Mouse (Mus musculus) embryonic facial prominence, embryonic 13.5 days (tissue): ENCODE data around the gene Apoa2. TPM values are rescaled to one million over a fixed set of nuclear protein-coding genes. Genes with fewer than 3 reads are reported as not detected.

ENCODE experiments used
- ATAC-seq: fragments of 200-750 bp; cut with Nextera tagmentation; 2 replicates; pipeline ENCODE4 v1.8.0; 2017; ENCODE audit warnings: low read depth; ENCODE audit not compliant: insufficient number of reproducible peaks, insufficient read depth, low FRiP score, low TSS enrichment
- H3K27ac ChIP-seq: fragments of 300-500 bp; sonication (generic); 2 replicates; pipeline ENCODE4 v1.5.1; 2015; ENCODE audit warnings: moderate library complexity, mild to moderate bottlenecking, inconsistent platforms
- H3K27me3 ChIP-seq: fragments of 300-500 bp; sonication (generic); 2 replicates; pipeline ENCODE4 v1.6.1; 2015; ENCODE audit warnings: mild to moderate bottlenecking, inconsistent platforms
- H3K36me3 ChIP-seq: fragments of 300-500 bp; sonication (generic); 2 replicates; pipeline ENCODE4 v1.6.1; 2015; ENCODE audit warnings: mild to moderate bottlenecking, inconsistent platforms
- H3K4me1 ChIP-seq: fragments of 300-500 bp; sonication (generic); 2 replicates; pipeline ENCODE4 v1.6.1; 2015; ENCODE audit warnings: inconsistent platforms
- H3K4me2 ChIP-seq: fragments of 300-500 bp; sonication (generic); 2 replicates; pipeline ENCODE4 v1.6.1; 2015; ENCODE audit warnings: moderate library complexity, mild to moderate bottlenecking, inconsistent platforms
- H3K4me3 ChIP-seq: fragments of 300-500 bp; sonication (generic); 2 replicates; pipeline ENCODE4 v1.5.1; 2015; ENCODE audit warnings: mild to moderate bottlenecking, inconsistent platforms
- H3K9ac ChIP-seq: fragments of 300-500 bp; sonication (generic); 2 replicates; pipeline ENCODE4 v1.6.1; 2015; ENCODE audit warnings: mild to moderate bottlenecking, inconsistent platforms
- H3K9me3 ChIP-seq: fragments of 300-500 bp; sonication (generic); 2 replicates; pipeline ENCODE4 v1.6.1; 2016; ENCODE audit warnings: inconsistent platforms
- WGBS: fragments of 180-500 bp; shearing (Covaris S2); methylation state at CpG from one replicate; pipeline ENCODE4 v1.1.7; 2015; ENCODE audit warnings: mixed read lengths; 5-methylcytosine and 5-hydroxymethylcytosine counted together
- polyA plus RNA-seq: library from polyadenylated mRNA; unstranded; fragments of >200 nt; fragmentation: Nextera tagmentation; extraction: Ambion mirVana; gene quantifications from 2 replicates; pipeline ENCODE4 v1.2.1, GENCODE M21; 2015

Gene Apoa2
- polyA plus RNA-seq, 1 experiment from 2014 or later: 0.80 TPM

DNA sequence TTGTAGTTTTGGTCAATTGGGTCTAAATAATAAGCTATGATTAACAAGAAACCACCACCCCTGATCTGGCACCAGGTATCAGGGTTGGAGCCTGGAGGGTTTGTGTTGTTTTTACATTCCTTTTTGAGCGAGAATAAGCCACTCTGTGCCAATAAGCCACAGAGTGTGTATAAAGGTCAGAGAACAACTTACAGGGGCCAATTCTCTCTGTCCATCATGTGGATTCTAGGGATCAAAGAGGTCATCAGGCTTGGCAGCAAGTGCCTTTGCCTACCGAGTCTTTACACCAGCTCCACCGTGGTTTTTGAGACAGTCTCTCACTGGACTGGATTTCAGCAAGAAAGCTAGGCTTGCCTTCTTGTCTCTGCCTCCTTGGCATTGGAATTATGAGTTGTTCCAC, 12.0 kb upstream of the Apoa2 start:
- Histone ChIP-seq H3K9me3 (no peaks in the 10 kb centered on the region), H3K4me3 (no peak overlapping the region), H3K4me2 (no peak overlapping the region), H3K36me3 (no peaks in the 10 kb centered on the region), H3K27ac (no peak overlapping the region), H3K9ac (no peak overlapping the region), H3K27me3 (no peaks in the 10 kb centered on the region), H3K4me1 (no peaks in the 10 kb centered on the region)
- WGBS: 40% methylated on average over 3 of the region's 3 CpGs
- ATAC-seq: no peak

- no peak for ATAC-seq
- 64% methylated on average over 10 of the region's 10 CpGs for WGBS
- Histone ChIP-seq H3K36me3 (peaks cover 10% of the 10 kb centered on the region), H3K9ac (no peak within 1 kb of the TSS), H3K4me1 (no peaks in the 10 kb centered on the region), H3K4me2 (no peak within 1 kb of the TSS), H3K27me3 (no peaks in the 10 kb centered on the region), H3K27ac (no peak within 1 kb of the TSS), H3K9me3 (no peaks in the 10 kb centered on the region), H3K4me3 (no peak within 1 kb of the TSS)
Measured at GRCm38 (mm10) chr1:171213801-171214496, 10.9 kb upstream of the Apoa2 start, which contains the start of gene Nr1i3. Gene Nr1i3 (plus strand): TSS chr1:171213970.

DNA sequence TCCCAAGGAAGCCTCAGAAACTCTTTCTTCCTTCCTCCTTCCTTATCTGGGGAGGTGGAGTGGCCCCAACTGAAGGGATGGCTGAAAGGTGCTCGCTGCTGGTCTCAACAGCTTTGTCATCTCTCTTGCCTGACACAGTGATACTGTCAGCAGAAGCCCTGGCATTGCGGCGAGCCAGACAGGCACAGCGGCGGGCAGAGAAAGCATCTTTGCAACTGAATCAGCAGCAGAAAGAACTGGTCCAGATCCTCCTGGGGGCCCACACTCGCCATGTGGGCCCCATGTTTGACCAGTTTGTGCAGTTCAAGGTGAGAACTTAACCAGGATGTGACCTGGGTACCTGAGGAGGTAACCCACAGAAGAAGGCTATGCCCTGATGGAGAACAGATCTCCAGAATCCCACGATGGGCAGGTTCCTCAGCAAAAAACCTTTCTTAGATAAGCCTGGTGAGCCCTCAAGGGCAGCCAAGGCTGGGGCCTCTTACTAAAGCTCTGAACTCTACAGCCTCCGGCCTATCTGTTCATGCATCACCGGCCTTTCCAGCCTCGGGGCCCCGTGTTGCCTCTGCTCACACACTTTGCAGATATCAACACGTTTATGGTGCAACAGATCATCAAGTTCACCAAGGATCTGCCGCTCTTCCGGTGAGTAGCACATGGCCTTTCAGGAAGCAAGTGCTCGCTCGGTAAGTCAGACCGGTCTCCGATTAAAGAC, 8.5 kb upstream of the Apoa2 start:
- Histone ChIP-seq H3K27ac (no peak overlapping the region), H3K4me2 (no peak overlapping the region), H3K4me3 (no peak overlapping the region), H3K9ac (no peak overlapping the region), H3K9me3 (no peaks in the 10 kb centered on the region), H3K4me1 (peaks cover 8% of the 10 kb centered on the region), H3K36me3 (peaks cover 23% of the 10 kb centered on the region), H3K27me3 (no peaks in the 10 kb centered on the region)
- ATAC-seq: no peak
- 89% methylated on average over 18 of the region's 18 CpGs for WGBS

GRCm38 (mm10) chr1:171220871-171221270, 4.0 kb upstream of the Apoa2 start:
- H3K4me2 ChIP-seq: peak overlapping the region; percentile 89
- peaks cover 13% of the 10 kb centered on the region for H3K4me1 ChIP-seq
- no peak overlapping the region for H3K27ac ChIP-seq
- H3K36me3 ChIP-seq: peaks cover 23% of the 10 kb centered on the region
- ATAC-seq: no peak; the same call in 1 of the 2 replicates
- H3K4me3 ChIP-seq: peak overlapping the region; percentile 72
- H3K27me3 ChIP-seq: no peaks in the 10 kb centered on the region
- no peak overlapping the region for H3K9ac ChIP-seq
- no peaks in the 10 kb centered on the region for H3K9me3 ChIP-seq
- WGBS: 7% methylated on average over 10 of the region's 10 CpGs

- no peak for ATAC-seq
- H3K4me3 ChIP-seq: peak overlapping the region; percentile 72
- peaks cover 13% of the 10 kb centered on the region for H3K4me1 ChIP-seq
- H3K9me3 ChIP-seq: no peaks in the 10 kb centered on the region
- no peaks in the 10 kb centered on the region for H3K27me3 ChIP-seq
- 6% methylated on average over 22 of the region's 22 CpGs for WGBS
- H3K27ac ChIP-seq: no peak overlapping the region
- peak overlapping the region; percentile 68 for H3K9ac ChIP-seq
- peak overlapping the region; percentile 89 for H3K4me2 ChIP-seq
- H3K36me3 ChIP-seq: peaks cover 23% of the 10 kb centered on the region
Measured at GRCm38 (mm10) chr1:171221281-171222193, 3.3 kb upstream of the Apoa2 start.

- peak within 1 kb of the TSS; percentile 68 for H3K9ac ChIP-seq
- H3K4me2 ChIP-seq: peak within 1 kb of the TSS; percentile 89
Measured at GRCm38 (mm10) chr1:171222238-171223155, 2.4 kb upstream of the Apoa2 start, which contains the start of gene Tomm40l. Gene Tomm40l (minus strand): TSS chr1:171222514.

GRCm38 (mm10) chr1:171223168-171223567, 1.7 kb upstream of the Apoa2 start:
- H3K4me3 ChIP-seq: peak overlapping the region; percentile 72
- H3K9ac ChIP-seq: peak overlapping the region; percentile 60
- H3K36me3 ChIP-seq: peaks cover 20% of the 10 kb centered on the region
- no peaks in the 10 kb centered on the region for H3K27me3 ChIP-seq
- H3K9me3 ChIP-seq: no peaks in the 10 kb centered on the region
- H3K4me2 ChIP-seq: peak overlapping the region; percentile 50
- H3K27ac ChIP-seq: peak overlapping the region; percentile 89
- no peak for ATAC-seq
- WGBS: 82% methylated on average over 6 of the region's 6 CpGs
- peaks cover 13% of the 10 kb centered on the region for H3K4me1 ChIP-seq

More at GRCm38 (mm10) chr1:171222238-171223155, 2.4 kb upstream of the Apoa2 start, which contains the start of gene Tomm40l:
- ATAC-seq: peak; percentile 98
- WGBS: 2% methylated on average over 28 of the region's 28 CpGs
- H3K27me3 ChIP-seq: no peaks in the 10 kb centered on the region
- H3K27ac ChIP-seq: peak within 1 kb of the TSS; percentile 89
- H3K4me3 ChIP-seq: peak within 1 kb of the TSS; percentile 72
- H3K4me1 ChIP-seq: peaks cover 13% of the 10 kb centered on the region
- no peaks in the 10 kb centered on the region for H3K9me3 ChIP-seq
- H3K36me3 ChIP-seq: peaks cover 23% of the 10 kb centered on the region

DNA sequence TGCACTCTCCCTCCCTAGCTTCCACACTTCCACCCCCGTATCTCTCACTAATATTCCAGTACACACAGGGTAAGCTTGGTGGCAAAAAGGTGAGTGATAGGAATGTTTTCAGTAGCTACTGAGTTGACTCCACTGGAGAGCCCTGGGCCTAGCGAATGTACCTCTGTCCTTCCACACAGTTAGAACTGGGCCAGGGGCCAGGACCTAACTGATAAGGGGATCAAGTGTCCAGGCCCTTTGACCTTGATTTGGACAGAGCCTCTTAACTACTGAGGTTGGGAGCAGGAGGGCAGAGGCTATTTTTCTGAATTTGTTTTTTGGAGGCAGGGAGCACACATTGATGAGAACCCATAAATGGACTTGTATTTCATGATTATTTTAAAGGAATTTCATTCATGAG, 1.1 kb upstream of the Apoa2 start:
- peaks cover 14% of the 10 kb centered on the region for H3K36me3 ChIP-seq
- H3K4me2 ChIP-seq: no peak overlapping the region
- no peaks in the 10 kb centered on the region for H3K27me3 ChIP-seq
- WGBS: 81% methylated on average over 2 of the region's 2 CpGs
- no peak overlapping the region for H3K9ac ChIP-seq
- H3K9me3 ChIP-seq: no peaks in the 10 kb centered on the region
- peaks cover 13% of the 10 kb centered on the region for H3K4me1 ChIP-seq
- H3K4me3 ChIP-seq: no peak overlapping the region
- H3K27ac ChIP-seq: no peak overlapping the region
- ATAC-seq: no peak

- no peak for ATAC-seq
- no peak overlapping the region; the same call in 1 of the 2 replicates for H3K27ac ChIP-seq
- peaks cover 11% of the 10 kb centered on the region for H3K4me1 ChIP-seq
- no peak overlapping the region for H3K4me2 ChIP-seq
- no peaks in the 10 kb centered on the region for H3K36me3 ChIP-seq
- H3K9me3 ChIP-seq: no peaks in the 10 kb centered on the region
- H3K9ac ChIP-seq: no peak overlapping the region
- H3K27me3 ChIP-seq: no peaks in the 10 kb centered on the region
- 58% methylated on average over 4 of the region's 4 CpGs for WGBS
- no peak overlapping the region for H3K4me3 ChIP-seq
Measured at GRCm38 (mm10) chr1:171226780-171227179, 1.9 kb downstream of the Apoa2 start.

- H3K4me1 ChIP-seq: peaks cover 10% of the 10 kb centered on the region
- no peak for ATAC-seq
- no peak overlapping the region for H3K27ac ChIP-seq
- 69% methylated on average over 1 of the region's 1 CpGs for WGBS
- H3K4me3 ChIP-seq: no peak overlapping the region
- H3K4me2 ChIP-seq: no peak overlapping the region
- no peaks in the 10 kb centered on the region for H3K27me3 ChIP-seq
- H3K9ac ChIP-seq: no peak overlapping the region
- no peaks in the 10 kb centered on the region for H3K36me3 ChIP-seq
- no peaks in the 10 kb centered on the region for H3K9me3 ChIP-seq
Measured at GRCm38 (mm10) chr1:171227879-171228278, 3.0 kb downstream of the Apoa2 start.
